In genomic region chr16:64758561-64759244, GRCm38 (mm10) we compare ENCODE assay signal across 8 mouse cellular contexts. TPM values are rescaled to one million over a fixed set of nuclear protein-coding genes. Genes with fewer than 3 reads are reported as not detected.
DNase-seq lines count a peak whose midpoint lies in the region; ATAC-seq lines count a peak whose summit lies in the region.
"Had no signal": no experiment of that assay in that cellular context is flagged by ENCODE, and none has a peak within 500 bp of the region (broad histone marks: within the 10 kb centered on the region; RNA-seq: fewer than 3 reads in every experiment).

No protein-coding gene starts in this region.

- DNase-seq in spleen, postnatal 36 days (ENCODE audit: low spot score in 2 of 2): peak; percentile 24 to 29
- no peak for DNase-seq in spleen, adult 18-20 months
- DNase-seq in kidney, adult 8-10 months: no peak
- DNase-seq in layer of hippocampus, postnatal 25 days (ENCODE audit: extremely low spot score in 1 of 2, low spot score in 1 of 2): no peak
- DNase-seq in retina, postnatal 1 day: no peak
- DNase-seq: cerebellum, adult 9-11 months had no signal

- peak; percentile 82 for ATAC-seq in common myeloid progenitor, adult 5-6 weeks (replicated peaks; ENCODE audit: low read depth, poor library complexity, severe bottlenecking)
- ATAC-seq in megakaryocyte, adult 5-6 weeks (ENCODE audit: poor library complexity, severe bottlenecking): peak; percentile 61

RNA-seq across cellular contexts. Expression of gene 4930453N24Rik, which starts 12.3 kb away (rescaled TPM):
- 31.0 and 33.3 TPM in 2 replicates for total RNA-seq in common myeloid progenitor, adult 5-6 weeks (2017)
- 35.5 and 45.8 TPM in 2 replicates for total RNA-seq in megakaryocyte, adult 5-6 weeks (2015)
- 20.9 and 22.2 TPM in 2 replicates for total RNA-seq in megakaryocyte, adult 5-6 weeks (2017)
- total RNA-seq in layer of hippocampus, postnatal 25 days (2021): 10 to 100 TPM; 19.7 to 21.5 TPM

Comparison
In these comparisons a context has a peak if more than half of its experiments do, and no peak if none do; other contexts are left out.
1. DNase-seq: peak in spleen, postnatal 36 days (2 of 2); none in spleen, adult 18-20 months (0 of 2), kidney, adult 8-10 months (0 of 2), layer of hippocampus, postnatal 25 days (0 of 2) and retina, postnatal 1 day (single experiment).